Mouse (Mus musculus) testis, adult 2 months (tissue): ENCODE measurements around the gene Plxnc1. TPM values are rescaled to one million over a fixed set of nuclear protein-coding genes. Genes with fewer than 3 reads are reported as not detected.

Experiments
- H3K27ac ChIP-seq: fragments of 200-500 bp; 2 replicates; pipeline ENCODE4 v1.5.1; 2012; ENCODE audit warnings: low read depth, low read length; ENCODE audit not compliant: control insufficient read depth, insufficient read depth
- H3K27me3 ChIP-seq: fragments of 200-500 bp; 2 replicates; pipeline ENCODE4 v1.6.1; 2012; ENCODE audit warnings: mild to moderate bottlenecking, low read length, moderate library complexity; ENCODE audit not compliant: control insufficient read depth, insufficient read depth
- H3K36me3 ChIP-seq: fragments of 200-500 bp; 2 replicates; pipeline ENCODE4 v1.6.1; 2012; ENCODE audit warnings: mild to moderate bottlenecking, low read length; ENCODE audit not compliant: control insufficient read depth, insufficient read depth
- H3K4me1 ChIP-seq: fragments of 200-500 bp; 2 replicates; pipeline ENCODE4 v1.6.1; 2012; ENCODE audit warnings: low read length; ENCODE audit not compliant: control insufficient read depth, insufficient read depth
- H3K4me3 ChIP-seq: fragments of 200-500 bp; 2 replicates; pipeline ENCODE4 v1.5.1; 2012; ENCODE audit warnings: low read depth, mild to moderate bottlenecking, low read length, moderate library complexity, mixed read lengths; ENCODE audit not compliant: control insufficient read depth
- CTCF ChIP-seq: fragments of 200-500 bp; IDR thresholded peaks from 2 replicates; pipeline ENCODE4 v1.5.1; 2012; ENCODE audit warnings: low read depth, mild to moderate bottlenecking, inconsistent platforms, low read length, moderate library complexity; ENCODE audit not compliant: control insufficient read depth, insufficient read depth, insufficient replicate concordance
- POLR2A ChIP-seq: fragments of 200-500 bp; IDR thresholded peaks from 2 replicates; pipeline ENCODE4 v1.6.1; 2012; ENCODE audit warnings: low read depth, mild to moderate bottlenecking, inconsistent platforms, low read length, moderate library complexity; ENCODE audit not compliant: control insufficient read depth
- polyA plus RNA-seq: library from polyadenylated mRNA; depleted of rRNA; stranded (reverse); fragments of >200 nt; gene quantifications from 2 replicates; pipeline ENCODE4 v1.2.3, GENCODE M21; 2012

Plxnc1 gene
- polyA plus RNA-seq, 1 experiment, result 4.0 TPM

- TF ChIP-seq POLR2A (no peak), CTCF (no peak)
- Histone ChIP-seq H3K4me1 (no peaks in the 10 kb centered on the region), H3K27me3 (no peaks in the 10 kb centered on the region), H3K27ac (no peak overlapping the region), H3K4me3 (no peak overlapping the region), H3K36me3 (no peaks in the 10 kb centered on the region)
Observed at GRCm38 (mm10) chr10:94800677-94801354, 143.8 kb downstream of the Plxnc1 start.

GRCm38 (mm10) chr10:94799485-94800239, 145.0 kb downstream of the Plxnc1 start:
- no peaks in the 10 kb centered on the region for H3K27me3 ChIP-seq
- H3K4me1 ChIP-seq, result no peaks in the 10 kb centered on the region
- H3K4me3 ChIP-seq, result no peak overlapping the region
- H3K27ac ChIP-seq, result no peak overlapping the region
- H3K36me3 ChIP-seq, result no peaks in the 10 kb centered on the region
- TF ChIP-seq POLR2A (no peak), CTCF (no peak)

- no peak overlapping the region for H3K27ac ChIP-seq
- H3K27me3 ChIP-seq, result no peaks in the 10 kb centered on the region
- H3K4me3 ChIP-seq, result no peak overlapping the region
- no peaks in the 10 kb centered on the region for H3K36me3 ChIP-seq
- no peaks in the 10 kb centered on the region for H3K4me1 ChIP-seq
- TF ChIP-seq CTCF (no peak), POLR2A (no peak)
Observed at GRCm38 (mm10) chr10:94798128-94798527, 146.5 kb downstream of the Plxnc1 start.

GRCm38 (mm10) chr10:94794666-94795244, 149.9 kb downstream of the Plxnc1 start:
- no peak for TF ChIP-seq CTCF
- TF ChIP-seq POLR2A, result no peak
- no peak overlapping the region for H3K27ac ChIP-seq
- no peaks in the 10 kb centered on the region for H3K4me1 ChIP-seq
- no peaks in the 10 kb centered on the region for H3K27me3 ChIP-seq
- no peaks in the 10 kb centered on the region for H3K36me3 ChIP-seq
- no peak overlapping the region for H3K4me3 ChIP-seq

GRCm38 (mm10) chr10:94793914-94794313, 150.7 kb downstream of the Plxnc1 start:
- Histone ChIP-seq H3K4me1 (no peaks in the 10 kb centered on the region), H3K4me3 (no peak overlapping the region), H3K27me3 (no peaks in the 10 kb centered on the region), H3K27ac (no peak overlapping the region), H3K36me3 (no peaks in the 10 kb centered on the region)
- TF ChIP-seq POLR2A (no peak), CTCF (no peak)

GRCm38 (mm10) chr10:94789205-94789604, 155.4 kb downstream of the Plxnc1 start:
- H3K27me3 ChIP-seq, result no peaks in the 10 kb centered on the region
- H3K4me1 ChIP-seq, result no peaks in the 10 kb centered on the region
- no peak overlapping the region for H3K27ac ChIP-seq
- TF ChIP-seq POLR2A, result no peak
- TF ChIP-seq CTCF, result no peak
- no peak overlapping the region for H3K4me3 ChIP-seq
- no peaks in the 10 kb centered on the region for H3K36me3 ChIP-seq

- no peaks in the 10 kb centered on the region for H3K27me3 ChIP-seq
Observed at GRCm38 (mm10) chr10:94780618-94781262, 163.9 kb downstream of the Plxnc1 start.

More at GRCm38 (mm10) chr10:94780618-94781262, 163.9 kb downstream of the Plxnc1 start:
- Histone ChIP-seq H3K36me3 (no peaks in the 10 kb centered on the region), H3K4me1 (no peaks in the 10 kb centered on the region), H3K27ac (no peak overlapping the region), H3K4me3 (no peak overlapping the region)
- TF ChIP-seq POLR2A, result no peak
- no peak for TF ChIP-seq CTCF
